Mouse (Mus musculus) myocyte (in vitro differentiated cells): Measurements from ENCODE around the gene Bcar3.

Experiments
- E2F4 ChIP-seq: IDR thresholded peaks from one replicate; pipeline ENCODE4 v1.6.1; 2011; ENCODE audit warnings: mild to moderate bottlenecking, control low read depth, moderate library complexity; ENCODE audit not compliant: insufficient read depth
- MAX ChIP-seq: IDR thresholded peaks from one replicate; pipeline ENCODE4 v1.6.1; 2011; ENCODE audit warnings: low read depth, mild to moderate bottlenecking, control low read depth
- POLR2A ChIP-seq: IDR thresholded peaks from one replicate; pipeline ENCODE4 v1.6.1; 2011; ENCODE audit warnings: low read depth, mild to moderate bottlenecking, control low read depth, moderate library complexity; ENCODE audit not compliant: insufficient read length

- TF ChIP-seq E2F4: no peak
- no peak for TF ChIP-seq POLR2A
- TF ChIP-seq MAX: no peak
These were observed 234.5 kb downstream of the Bcar3 start for GRCm38 (mm10) chr3:122528477-122528876.
